Mouse (Mus musculus) embryo, embryonic 10.5 days (tissue): ENCODE measurements around the gene Slc38a9.

Source experiments
- DNase-seq: peaks from one replicate; pipeline ENCODE4 v3.0.0-alpha.2; 2015; ENCODE audit warnings: low spot score

The Slc38a9 gene

DNA sequence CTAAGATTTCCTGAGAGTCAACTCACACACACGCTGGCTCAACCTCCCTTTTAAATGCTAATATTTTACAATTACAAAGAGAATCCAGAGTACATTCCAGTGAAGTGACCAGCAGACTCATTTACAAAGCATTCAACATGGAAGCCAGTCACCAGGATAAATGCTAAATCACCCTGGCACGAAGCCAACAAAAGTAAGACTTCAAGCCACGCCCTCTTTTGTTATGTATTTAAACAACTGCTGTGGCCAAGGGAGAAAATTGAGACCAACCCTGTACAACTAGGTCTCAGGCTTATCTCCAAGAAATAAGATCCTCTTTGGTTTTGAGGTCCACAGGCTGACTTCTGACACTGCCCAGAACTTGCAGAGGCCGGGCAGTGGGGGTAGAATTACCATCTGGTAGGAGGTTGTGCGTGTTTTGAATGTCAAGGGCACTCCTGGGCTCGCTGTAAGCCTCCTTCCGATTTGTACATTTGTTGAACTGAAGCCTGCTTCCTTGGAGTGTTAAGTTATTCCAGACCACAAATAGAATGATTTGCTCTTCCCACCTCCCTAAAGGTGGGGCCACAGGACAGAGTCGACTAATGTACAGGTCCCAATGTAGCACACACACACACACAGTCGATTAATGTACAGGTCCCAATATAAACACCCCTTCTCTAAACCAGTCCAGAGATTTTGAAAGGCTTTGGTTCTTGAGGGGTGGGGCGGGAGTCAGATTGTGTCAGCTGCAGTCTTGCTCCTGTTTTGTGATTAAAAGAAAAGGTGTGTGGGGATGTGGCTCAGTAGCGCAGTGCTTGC is 110.2 kb downstream of the Slc38a9 start:
- peak; percentile 69 for DNase-seq

GRCm38 (mm10) chr13:112771447-112772208 is 111.1 kb downstream of the Slc38a9 start:
- DNase-seq: no peak

DNA sequence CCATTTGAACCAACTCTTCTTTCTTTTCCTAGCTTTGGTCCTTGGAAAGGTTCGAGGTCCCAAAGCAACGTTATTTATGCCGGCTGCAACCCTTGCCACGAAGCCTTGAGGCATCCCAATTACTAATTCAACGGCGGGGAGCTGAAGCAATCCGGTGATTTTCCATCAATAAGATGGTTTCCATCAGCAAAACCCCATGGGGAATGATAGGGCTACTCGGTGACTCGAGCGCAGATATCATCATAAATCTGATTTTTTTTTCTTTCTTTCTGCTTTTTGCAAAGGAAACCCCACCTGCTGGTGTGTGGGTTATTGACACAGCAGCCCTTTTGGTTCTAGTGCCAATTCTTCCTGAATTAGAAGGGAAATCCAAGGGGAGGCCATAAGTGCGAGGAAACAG is 111.7 kb downstream of the Slc38a9 start:
- DNase-seq: no peak

DNA sequence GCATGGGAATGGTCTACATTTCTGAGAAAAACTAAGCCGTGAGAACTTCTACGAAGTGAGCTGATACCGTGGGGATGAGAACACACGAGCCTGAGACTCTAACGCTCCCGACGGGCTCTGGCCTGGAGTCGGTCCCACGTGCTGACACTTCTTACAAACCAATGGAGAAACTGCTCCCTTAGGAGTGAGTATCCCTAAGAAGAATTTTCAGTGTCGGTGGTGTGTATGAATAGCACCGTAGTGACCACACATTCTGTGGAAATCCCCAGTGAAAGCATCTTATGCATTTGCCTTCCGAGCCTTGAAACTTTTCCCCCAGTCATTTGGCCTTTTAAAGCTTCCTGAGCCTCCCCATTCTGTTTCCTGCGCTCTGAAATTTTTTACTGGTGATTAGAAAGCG is 112.3 kb downstream of the Slc38a9 start:
- no peak for DNase-seq

DNA sequence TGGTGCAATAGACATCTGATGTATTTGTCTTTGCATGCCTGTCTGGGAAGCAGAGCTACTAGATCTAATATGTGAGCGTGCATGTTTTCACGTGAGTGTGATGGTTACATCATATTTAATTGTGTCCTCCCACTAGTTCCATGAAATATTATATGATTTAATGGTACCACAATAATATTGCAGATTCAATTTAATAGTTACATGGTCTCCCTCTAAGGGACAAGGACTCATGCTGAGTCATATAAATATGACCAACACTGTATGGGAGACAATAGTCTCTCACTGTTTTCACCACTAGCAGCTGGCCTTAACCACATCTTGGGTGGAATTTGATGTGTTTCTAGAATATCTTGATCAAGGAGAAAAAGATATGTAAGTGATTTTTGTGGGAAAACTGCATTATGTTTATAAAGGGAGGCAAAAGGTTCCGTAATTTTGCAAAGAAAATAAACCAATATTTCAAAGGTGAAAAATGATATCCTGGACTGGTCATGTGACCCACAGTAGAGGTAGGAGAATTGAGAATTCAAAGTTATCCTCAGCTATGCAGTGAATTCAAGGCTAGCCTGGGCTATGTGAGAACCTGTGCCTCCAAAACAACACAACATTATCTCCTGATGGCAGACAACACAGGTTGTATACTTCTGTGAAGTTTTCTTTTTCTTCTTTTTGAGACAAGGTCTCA is 113.6 kb downstream of the Slc38a9 start:
- no peak for DNase-seq

- DNase-seq: no peak
These were observed 115.3 kb downstream of the Slc38a9 start for GRCm38 (mm10) chr13:112775856-112776255.

DNA sequence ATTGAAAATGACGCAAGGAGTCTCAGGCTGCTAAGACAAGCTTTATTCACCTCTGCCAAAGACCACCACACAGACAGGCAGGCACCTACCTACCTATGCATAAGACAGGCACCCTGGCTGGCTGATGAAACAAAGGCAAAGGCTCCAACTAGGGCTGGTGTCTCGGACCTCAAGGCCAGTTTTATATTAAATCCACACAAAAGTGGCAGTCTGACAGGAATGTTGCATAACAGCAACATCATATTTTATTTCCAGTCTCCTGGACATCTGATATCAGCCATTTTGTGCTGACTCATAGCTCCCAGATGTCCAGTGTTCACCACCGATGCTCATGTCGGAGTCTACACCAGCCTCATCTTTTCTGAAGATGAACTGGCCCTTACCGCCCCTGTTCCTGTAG is 117.9 kb downstream of the Slc38a9 start:
- no peak for DNase-seq

GRCm38 (mm10) chr13:112785305-112785704 is 124.8 kb downstream of the Slc38a9 start:
- no peak for DNase-seq

- DNase-seq: no peak
These were observed 125.6 kb downstream of the Slc38a9 start for GRCm38 (mm10) chr13:112786142-112786541.

DNA sequence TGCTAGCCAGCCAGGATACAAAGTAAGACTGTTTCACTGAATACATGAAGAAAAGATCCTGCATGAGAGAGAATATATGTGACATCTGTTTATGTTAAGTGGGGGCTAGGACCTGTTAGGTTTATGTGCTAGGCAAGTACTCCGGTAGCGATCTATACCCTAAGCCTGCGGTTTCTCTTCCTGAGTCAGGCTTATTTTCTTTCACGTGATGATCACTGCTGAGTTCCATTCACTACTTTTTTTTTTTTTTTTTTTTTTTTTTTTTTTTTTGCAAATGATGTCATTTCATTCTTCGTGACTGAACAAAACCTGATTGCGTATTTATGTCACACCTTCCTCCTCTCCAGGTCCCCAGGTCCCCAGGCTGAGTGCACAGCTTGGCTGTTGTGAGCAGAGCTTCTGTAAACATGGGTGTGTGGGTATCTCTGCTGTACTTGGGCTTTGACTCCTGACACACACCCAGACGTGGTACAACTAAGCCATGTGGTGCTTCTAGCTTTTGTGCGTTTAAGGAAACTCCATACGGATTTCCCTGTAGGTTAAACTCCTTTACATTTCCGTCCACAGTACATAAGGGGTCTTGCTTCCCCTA is 126.5 kb downstream of the Slc38a9 start:
- no peak for DNase-seq
